Mouse (Mus musculus): Measurements from ENCODE around the gene Armc5. TPM values are rescaled to one million over a fixed set of nuclear protein-coding genes. Genes with fewer than 3 reads are reported as not detected.

The Armc5 gene
- total RNA-seq, 2 experiments from 2014 or later = 11.5 to 12.6 TPM

DNA sequence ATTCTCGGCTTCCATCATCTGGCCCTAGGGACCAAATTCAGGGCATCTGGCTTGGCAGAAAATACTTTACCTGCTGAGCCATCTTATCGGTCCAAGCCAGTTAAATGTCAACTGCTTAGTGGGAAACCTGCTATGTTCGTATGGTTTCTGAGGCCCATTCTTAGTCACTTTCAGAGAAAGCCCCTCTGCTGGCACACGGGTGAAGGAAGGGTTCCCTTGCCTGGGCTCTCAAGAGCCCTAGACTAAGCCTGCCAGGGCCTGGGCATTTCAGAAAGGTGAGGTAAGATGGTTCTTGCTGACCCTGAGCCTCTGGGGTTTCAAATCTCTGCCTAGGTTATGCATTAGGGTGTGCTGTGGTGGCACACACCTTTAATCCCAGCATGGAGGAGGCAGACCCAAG, 8.4 kb downstream of the Armc5 start:
- no peak for DNase-seq (ENCODE audit: low spot score in 2 of 2)

DNA sequence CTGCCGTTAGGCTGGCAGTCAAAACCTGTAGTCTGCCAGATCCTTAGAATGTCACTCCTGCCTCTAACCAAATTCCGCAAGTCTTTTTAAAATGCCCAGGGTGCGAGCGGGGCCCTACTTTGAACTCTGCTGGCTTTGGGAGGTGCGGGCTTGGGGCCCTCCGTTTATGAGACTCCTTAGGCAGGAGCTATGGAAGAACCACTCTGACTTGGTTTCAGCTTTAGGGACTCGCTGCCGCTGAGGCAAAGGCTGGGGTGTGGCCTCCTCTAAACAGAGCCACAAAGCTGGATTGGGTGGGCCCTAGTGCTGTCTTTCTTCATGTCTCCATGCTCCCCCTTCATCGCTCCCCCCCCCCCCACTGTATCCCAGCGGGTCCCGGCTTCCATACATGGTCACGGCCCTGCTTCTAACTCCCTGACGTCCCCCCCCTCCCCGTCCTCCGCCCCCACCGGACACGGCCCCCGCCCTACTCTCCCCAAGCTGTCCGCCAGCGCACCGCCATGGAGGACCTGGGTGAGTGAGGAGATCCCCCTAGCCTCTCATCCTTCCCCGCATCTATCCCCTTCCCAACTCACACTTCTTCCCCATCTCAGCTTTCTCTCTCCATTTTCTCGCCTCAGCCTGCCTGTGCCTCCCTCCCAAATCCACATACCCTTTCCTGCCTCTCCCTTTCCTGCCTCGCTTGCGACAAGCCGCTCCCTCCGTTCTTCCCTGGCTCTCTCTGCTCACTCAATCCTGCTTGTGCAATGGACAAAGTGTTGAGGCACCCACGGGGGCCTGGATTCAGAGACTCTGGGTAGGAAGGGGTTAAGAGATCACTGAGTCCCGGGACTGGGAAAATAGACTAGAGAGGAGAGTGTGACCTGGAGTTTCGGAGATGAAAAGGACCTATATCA, 9.6 kb downstream of the Armc5 start, which contains the start of gene Tgfb1i1:
Tgfb1i1 (plus strand) TSS at position 317 of the 896 bp plus-strand sequence.
- DNase-seq (ENCODE audit: low spot score in 2 of 2) = peak in 1 of 2 experiments; percentile 47

DNA sequence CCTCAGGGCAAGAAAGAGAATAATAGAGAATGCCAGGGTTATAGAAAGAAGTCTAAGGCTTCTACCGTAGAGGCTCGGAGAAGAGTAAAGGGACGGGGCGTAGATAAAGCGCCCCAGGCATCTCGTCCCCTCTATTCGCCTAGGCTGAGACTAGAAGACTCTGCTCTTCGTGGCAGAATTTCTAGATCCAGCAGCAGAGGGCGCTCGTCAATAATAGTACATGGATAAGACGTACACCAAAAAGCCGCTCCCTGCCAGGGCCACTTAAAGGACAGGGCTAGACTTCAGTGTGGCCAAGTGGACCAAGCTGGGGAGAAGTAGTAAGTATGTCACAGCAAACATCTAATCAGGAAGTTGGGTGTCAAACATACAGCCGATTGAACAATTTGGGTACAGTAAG, 10.3 kb downstream of the Armc5 start:
- DNase-seq (ENCODE audit: low spot score in 2 of 2) = peak; percentile 72 to 91

DNA sequence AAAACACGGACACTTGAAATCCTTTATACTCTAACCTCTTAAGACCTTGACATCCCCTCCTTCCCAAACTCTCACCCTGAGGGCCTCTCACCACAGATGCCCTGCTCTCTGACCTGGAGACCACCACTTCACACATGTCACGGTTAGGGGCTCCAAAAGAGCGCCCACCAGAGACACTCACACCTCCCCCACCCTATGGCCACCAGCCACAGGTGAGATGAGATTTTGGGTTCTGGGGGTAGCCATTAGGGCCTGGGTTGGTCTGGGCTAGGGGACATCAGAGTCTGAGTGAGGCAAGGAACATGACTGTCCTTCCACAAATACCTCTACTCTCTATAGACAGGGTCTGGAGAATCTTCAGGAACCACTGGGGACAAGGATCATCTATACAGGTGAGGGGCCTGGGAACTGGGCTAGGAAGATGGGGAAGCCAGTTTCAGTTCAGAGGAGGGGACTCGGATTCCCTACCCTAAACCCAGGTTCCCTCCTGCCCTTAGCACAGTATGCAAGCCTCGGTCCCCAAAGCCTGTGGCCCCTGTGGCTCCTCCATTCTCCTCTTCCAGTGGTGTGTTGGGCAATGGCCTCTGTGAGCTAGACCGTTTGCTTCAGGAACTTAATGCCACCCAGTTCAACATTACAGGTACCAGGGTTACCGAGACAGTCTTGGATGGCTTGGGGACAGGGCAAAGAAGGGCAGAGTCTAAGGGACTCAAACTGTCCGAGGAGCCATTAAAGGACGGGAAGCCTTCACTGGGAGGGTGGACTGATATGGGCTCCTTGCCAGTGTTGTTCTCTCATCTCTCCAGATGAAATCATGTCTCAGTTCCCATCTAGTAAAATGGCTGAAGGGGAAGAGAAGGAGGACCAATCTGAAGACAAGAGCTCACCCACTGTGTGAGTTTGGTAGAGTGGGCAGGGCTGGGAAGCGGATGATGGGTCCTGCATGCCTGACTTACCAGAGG, 11.2 kb downstream of the Armc5 start:
- no peak for DNase-seq (ENCODE audit: low spot score in 2 of 2)

DNA sequence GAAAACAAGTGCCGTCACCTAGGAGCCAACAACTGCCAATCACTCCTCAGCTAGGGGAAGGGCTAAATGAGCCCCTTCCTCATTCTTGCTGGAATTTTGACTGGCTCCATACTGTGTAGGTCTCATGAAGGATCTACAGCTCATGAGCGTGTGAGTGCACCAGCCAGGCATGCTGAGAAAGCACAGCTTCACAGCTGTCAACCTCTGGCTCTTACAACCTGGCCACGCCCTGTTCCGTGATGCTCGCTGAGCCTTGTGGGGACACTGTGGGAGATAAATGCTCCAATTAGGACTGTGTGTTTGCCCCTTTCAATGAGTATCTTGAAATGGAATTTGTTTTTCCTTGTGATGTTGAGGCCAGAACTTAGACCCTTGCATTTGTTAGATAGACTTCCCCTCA, 12.9 kb downstream of the Armc5 start:
- no peak for DNase-seq (ENCODE audit: low spot score in 2 of 2)

DNA sequence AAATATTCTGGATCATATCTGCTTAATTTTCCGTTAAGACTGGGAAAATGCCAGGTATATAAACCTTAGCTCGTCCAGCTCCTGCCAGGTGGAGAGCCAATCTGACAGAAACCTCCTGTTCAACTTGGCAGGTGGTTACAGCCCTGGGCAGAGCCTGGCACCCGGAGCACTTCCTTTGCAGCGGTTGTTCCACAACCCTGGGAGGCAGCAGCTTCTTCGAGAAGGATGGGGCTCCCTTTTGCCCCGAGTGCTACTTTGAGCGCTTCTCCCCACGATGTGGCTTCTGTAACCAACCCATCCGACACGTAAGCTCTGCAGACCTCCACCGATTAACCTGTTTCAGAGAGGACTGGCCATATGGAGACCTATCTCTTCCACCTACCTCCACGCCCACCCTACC, 14.8 kb downstream of the Armc5 start:
- DNase-seq (ENCODE audit: low spot score in 2 of 2) = no peak

DNA sequence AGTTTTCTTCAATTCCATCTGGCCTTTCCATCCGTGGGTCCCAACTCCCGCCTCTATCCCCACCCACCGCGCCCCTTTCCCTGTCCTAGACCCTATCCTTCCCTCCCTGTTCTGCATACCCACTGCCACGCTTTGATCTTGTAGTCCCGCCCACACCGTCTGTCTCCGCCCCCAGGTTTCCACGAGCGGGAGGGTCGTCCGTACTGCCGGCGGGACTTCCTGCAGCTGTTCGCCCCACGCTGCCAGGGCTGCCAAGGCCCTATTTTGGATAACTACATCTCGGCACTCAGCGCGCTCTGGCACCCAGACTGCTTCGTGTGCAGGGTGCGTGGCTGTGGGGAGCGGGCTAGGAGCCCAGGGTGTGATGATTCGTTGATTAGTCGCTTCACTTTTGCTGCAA, 15.5 kb downstream of the Armc5 start:
- peak; percentile 78 to 88 for DNase-seq (ENCODE audit: low spot score in 2 of 2)

DNA sequence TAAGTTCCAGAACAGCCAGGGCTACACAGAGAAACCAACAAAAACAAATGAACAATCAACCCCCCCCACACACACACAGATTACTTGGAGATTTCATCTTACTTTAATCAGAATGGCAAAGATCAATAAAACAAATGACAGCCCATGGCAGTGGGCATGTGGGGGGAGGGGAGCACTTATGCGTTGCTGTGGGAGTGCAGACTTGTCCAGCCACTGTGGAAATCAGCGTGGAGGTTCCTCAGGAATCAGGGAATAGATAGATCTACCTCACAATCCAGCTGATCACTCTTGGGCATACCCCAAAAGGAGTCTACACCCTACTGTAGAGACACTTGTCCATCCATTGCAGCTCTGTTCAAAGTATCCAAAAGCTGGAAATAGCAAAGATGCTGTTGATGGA, 17.8 kb downstream of the Armc5 start:
- no peak for DNase-seq (ENCODE audit: low spot score in 2 of 2)

DNA sequence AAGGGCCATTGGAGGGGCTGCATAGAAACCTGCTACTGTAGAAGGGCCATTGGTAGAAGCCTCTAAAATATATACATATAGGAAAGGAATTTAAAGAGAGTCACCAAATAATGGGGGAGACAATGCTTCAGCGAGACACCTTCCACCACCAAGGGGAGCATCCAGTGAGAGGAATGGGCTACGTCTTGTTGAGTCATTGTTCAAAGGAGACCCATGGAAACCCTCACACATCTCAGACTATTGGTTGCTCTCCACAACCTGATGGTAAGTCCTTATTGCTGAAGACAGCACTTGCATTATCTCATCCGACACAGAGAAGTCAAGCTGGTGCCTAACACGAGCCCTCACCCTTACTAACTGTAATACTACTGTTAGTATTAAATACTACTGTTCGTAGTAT, 18.6 kb downstream of the Armc5 start:
- DNase-seq (ENCODE audit: low spot score in 2 of 2) = no peak

DNA sequence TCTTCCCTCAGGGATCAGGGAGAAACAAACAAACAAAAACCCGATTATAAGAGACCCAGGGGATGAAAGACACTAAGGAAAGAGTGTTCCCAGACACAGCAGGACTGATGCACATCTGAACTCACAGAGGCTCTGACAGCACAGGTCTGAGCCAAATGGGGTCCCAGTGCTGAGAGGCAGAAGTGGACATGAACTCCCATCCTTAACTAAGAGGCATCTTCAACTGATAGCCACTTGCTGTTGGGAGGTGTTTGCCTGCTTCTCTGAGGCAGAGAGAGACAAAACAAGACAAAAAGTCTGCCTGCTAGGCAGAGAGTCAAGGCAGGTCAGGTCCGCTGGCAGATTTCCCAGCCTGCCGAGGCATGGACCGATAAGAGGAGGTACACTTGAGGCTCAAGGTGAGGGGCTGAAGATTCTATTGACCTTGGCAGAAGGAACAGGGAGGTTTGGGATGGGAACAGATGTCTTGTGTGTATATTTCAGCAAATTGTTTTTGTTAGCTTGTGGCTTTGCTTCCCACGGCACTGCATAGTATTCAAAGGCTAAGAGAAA, 19.7 kb downstream of the Armc5 start:
- no peak for DNase-seq (ENCODE audit: low spot score in 2 of 2)

DNA sequence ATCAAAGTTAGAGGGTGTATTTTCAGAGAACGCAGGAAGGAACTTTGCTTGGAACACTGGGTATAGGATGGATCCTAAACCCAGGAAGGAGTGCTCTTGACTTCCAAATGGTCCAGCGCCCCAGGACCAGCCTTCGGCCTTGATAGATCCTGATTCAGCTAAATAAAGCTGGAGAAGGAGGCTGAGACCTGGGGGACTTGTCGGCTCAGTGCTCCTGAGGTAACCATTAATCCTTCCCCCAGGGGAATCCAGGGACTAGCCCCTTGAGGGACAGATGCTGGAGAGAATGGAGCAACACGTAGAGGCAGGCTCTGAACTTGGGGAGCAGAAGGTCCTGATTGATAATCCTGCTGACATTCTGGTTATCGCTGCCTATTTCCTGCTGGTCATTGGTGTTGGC, 28.3 kb downstream of the Armc5 start, which contains the start of gene Slc5a2:
Slc5a2 (plus strand) TSS at position 247 of the 400 bp plus-strand sequence.
- no peak for DNase-seq (ENCODE audit: low spot score in 2 of 2)

DNA sequence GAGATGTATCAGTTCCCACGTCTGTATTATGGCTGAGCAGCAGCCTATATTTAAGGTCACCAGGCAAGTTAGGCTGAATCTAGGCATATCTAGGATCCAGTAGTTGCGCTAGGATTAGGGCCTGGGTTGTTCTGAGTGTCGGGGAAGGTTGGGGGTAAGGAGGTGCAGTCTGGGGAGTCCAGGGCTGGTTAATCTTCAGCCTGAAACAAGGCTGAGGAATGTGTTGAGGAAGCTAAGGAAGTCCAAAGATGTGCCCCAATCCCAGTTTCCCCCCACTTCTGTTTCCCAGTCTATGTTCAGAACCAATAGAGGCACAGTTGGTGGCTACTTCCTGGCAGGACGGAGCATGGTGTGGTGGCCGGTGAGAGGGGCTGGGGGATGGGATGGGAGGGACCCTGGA, 28.9 kb downstream of the Armc5 start:
- no peak for DNase-seq (ENCODE audit: low spot score in 2 of 2)

DNA sequence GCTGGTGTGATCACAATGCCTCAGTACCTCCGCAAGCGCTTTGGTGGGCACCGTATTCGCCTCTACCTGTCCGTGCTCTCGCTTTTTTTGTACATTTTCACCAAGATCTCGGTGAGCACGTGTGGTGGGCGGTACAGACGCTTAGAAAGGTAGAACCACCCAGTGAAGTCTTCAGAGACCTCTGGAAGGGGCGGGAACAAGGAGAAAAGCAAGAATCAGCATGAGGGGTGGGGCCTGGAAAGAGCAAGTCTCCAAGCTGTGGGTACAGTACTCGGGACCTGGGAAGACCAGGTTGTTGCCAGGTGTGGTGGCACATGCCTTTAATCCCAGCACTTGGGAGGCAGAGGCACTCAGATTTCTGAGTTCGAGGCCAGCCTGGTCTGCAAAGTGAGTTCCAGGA, 30.2 kb downstream of the Armc5 start:
- no peak for DNase-seq (ENCODE audit: low spot score in 2 of 2)

DNA sequence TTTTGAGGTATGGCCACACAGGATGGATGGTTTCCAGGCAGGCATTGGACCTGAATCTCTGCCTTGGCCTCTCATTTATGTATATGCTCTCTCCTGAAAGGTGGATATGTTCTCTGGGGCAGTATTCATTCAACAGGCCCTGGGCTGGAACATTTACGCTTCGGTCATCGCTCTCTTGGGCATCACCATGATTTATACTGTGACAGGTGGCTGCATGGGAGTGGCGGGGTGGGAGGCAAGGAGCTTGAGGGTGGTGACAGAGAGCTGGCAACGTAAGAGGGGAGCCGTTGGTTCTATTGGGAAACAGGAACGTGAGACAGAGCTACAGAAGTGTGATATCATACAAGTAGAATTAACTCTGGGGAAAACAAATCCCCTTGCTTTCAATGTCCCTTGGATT, 30.7 kb downstream of the Armc5 start:
- no peak for DNase-seq (ENCODE audit: low spot score in 2 of 2)

DNA sequence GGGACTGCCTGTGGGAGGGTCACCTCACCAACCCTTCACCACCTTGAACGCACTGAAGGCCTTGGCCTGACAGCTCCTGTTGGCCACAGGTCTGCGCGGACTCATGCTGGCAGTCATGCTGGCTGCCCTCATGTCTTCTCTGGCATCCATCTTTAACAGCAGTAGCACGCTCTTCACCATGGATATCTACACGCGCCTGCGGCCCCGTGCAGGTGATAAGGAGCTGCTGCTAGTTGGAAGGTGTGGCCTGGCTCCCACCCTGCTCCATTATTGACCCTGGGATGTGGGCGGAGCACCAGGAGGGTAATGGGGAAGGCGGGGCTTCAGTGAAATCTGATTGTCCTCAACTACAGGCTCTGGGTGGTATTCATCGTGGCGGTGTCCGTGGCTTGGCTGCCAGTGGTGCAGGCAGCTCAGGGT, 33.3 kb downstream of the Armc5 start:
- DNase-seq (ENCODE audit: low spot score in 2 of 2) = no peak

DNA sequence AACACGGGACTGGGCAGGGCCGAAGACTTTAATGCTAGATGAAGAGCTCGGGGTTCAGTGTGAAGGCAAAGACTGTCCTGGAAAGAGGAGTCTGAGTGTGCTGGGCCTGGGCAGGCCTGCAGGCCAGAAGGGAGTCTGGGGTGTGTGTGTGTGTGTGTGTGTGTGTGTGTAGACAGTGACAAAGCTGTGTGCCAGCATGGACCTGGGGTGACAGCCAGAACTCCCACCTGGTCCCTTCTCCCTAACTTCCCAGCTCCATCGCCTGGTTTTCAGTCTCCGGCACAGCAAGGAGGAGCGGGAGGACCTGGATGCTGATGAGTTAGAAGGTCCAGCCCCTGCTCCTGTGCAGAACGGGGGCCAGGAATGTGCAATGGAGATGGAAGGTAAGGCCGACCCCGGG, 34.4 kb downstream of the Armc5 start:
- no peak for DNase-seq (ENCODE audit: low spot score in 2 of 2)

DNA sequence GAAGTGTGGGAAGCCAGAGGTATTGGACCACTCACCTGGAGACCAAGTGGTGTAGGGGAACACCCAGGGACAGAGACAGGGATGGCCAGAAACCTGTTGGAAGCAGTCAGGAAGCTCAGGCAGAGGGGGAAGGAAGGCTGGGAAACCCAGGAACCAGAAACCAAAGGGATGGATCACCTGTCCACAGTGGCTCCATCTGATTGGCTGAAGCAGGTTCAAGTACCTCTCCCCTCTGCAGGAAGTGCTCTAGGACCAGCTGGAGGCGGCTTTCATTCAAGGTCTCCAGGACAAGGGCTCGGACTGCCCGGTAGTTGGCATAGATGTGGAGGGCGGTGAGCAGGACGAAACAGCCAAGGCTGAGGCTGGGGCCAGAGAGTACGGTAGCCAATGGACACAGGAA, 38.9 kb downstream of the Armc5 start:
- DNase-seq (ENCODE audit: low spot score in 2 of 2) = no peak

DNA sequence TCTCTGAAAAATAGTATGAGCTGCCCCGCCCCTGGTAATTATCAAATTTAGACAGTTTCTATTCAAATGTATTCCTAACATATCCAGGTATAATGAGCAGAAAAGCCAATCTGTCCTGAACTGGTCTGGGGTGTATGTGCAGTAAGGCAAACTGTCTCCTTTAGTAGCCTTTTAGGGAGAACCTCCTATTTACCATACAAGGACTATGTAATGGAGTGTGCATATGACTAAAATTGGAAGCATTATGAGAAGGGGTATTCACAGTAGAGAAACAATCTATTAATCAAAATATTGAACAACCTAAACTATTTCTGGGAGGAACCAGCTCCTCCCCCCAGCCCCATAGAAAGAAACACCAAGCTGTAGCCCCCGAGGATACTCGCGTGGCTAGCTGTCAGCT, 42.6 kb downstream of the Armc5 start:
- no peak for DNase-seq (ENCODE audit: low spot score in 2 of 2)

DNA sequence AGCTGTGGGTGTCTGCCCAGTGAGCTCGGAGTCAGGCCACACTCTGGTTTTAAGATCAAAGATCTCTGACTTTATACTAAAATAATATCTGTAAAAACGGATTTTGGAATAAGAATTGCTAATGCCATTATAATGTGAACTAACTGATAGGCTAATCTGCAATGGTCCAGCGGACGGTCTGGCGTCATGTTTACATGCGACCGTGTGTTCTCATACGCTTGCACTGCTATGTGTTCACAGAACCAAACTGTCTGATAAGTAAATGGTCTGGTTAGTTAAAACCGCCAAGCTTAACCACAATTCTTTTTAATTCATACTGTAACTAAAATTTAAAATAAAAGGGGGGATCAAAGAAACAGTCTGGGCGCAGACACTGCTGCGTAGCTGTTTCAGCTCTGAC, 44.6 kb downstream of the Armc5 start:
- DNase-seq (ENCODE audit: low spot score in 2 of 2) = no peak

DNA sequence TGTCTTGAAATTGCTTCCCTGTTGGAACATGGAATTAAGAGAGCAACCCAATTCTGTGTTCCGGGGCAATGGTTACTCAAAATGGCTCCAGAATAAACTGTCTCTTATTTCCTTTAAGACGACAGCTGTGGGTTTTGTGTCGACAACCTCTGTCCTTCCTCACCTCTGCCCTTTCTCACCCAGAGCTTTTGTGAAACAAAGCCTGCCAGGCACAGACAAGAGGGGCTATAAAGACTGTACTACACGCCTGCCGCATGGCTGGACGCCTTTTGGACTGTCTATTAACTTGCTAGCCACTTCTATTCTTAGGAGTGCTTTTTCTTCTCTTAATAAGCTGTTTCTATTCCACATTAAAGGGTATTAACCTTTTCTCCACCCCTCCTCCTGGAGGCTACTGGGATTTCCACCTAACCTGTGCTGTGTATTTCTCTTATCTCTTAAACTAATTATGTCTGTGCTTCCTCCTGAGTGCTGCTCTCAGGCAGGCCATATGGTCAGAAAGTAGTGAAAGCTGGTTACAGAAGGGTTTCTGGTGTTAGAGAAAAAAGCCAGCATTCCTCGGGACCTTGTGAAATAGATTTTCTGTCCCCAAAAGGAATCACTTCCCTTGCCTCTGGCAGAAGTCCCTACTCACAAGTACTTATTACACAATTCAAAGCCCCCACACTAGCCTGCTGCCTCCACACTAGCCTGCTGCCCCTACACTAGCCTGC, 45.5 kb downstream of the Armc5 start:
- DNase-seq (ENCODE audit: low spot score in 2 of 2) = peak in 1 of 2 experiments; percentile 12

DNA sequence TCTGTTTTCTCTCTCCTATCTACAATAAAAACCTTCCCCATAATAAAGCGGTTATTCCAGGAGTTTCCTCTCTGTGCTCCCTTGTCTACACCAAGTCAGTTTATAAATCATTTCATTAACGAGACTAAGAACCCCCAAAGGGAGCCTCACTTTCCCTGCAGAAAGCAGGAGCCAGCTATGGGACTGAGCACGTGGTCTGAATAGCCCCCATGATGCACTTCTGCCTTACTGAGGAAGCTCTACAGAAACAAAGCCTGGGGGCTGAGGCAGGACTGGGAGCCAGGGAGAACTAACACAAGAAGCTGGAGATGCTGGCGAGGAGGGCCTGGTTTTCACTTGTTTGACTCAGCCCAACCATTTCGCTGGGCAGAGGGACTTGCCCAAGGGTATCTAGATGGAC, 46.9 kb downstream of the Armc5 start:
- no peak for DNase-seq (ENCODE audit: low spot score in 2 of 2)

Data from layer of hippocampus, adult 18-20 months (tissue).